Mouse (Mus musculus) small intestine, adult 2 months (tissue): ENCODE data around the gene Map4k2.

Source experiments
- CTCF ChIP-seq: fragments of 200-500 bp; IDR thresholded peaks from 2 replicates; pipeline ENCODE4 v1.5.1; 2012; ENCODE audit warnings: low read depth, mild to moderate bottlenecking, control low read depth, inconsistent platforms, low read length, moderate library complexity, mixed read lengths; ENCODE audit not compliant: insufficient replicate concordance, insufficient read length; ENCODE audit errors: extremely low read depth
- POLR2A ChIP-seq: fragments of 200-500 bp; IDR thresholded peaks from 2 replicates; pipeline ENCODE4 v1.6.1; 2012; ENCODE audit warnings: low read depth, mild to moderate bottlenecking, control low read depth, inconsistent platforms, low read length, moderate library complexity

DNA sequence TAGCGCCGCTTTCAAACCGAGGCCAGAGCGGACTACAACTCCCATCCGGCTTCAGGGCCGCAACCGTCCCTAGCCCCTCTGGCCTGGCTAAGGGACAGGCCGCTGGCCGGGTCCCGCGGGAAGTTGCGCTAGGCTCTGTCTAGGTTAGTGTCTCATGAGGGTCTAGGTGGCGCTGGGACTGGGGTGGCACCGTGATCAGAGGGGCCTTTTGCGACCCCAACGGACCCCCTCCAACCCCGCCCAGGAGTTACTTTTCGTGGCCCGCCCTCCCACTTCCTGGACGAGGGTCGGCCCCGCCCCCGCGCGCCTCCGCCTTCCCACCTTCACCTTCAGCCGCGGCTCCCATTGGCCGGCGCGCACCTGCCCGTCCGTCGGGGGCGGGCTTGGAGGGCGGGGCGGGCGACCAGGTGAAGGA lies 34.8 kb upstream of the Map4k2 start, which contains the start of gene Cdc42bpg:
- TF ChIP-seq POLR2A = no peak
- no peak for TF ChIP-seq CTCF
